Mouse (Mus musculus) inflammation-experienced regulatory T-cells, adult 16 weeks (primary cell): ENCODE results near the gene Antxrl. TPM values are rescaled to one million over a fixed set of nuclear protein-coding genes. Genes with fewer than 3 reads are reported as not detected.

Source experiments
- polyA plus RNA-seq: library from polyadenylated mRNA; unstranded; fragments of 100-300 nt; shearing (Covaris generic); gene quantifications from one replicate; pipeline ENCODE4 v1.2.1, GENCODE M21; 2017

Gene Antxrl
- polyA plus RNA-seq = not detected

GRCm38 (mm10) chr14:34052516-34052915 lies at the start of gene Antxrl:
TSS of gene Antxrl (plus strand) at chr14:34052707.

DNA sequence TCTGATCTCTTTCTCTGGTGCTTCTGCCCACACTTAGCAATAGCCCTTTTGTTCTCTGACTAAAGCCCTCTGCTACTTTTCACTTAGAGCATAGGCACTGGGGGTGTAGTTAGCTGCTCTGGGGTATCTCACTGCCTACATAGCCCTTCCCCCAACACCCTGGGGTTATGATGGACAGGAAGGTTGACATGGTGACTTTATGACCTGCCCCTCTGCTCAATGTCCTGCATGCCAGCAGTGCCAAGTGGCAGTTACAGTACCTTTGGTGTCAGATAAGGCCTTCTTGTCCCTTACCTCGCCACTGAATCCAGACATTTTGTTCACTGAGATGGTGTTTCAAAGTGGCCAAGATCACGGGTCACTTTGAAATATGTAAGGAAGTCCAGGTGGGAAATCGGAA lies 37.4 kb upstream of the Antxrl start, which contains the start of gene Gm30083:
Gene Gm30083, minus strand, starts transcription at position 120 of the 400 bp plus-strand sequence.

GRCm38 (mm10) chr14:34016381-34016780 lies 36.1 kb upstream of the Antxrl start, which contains the start of gene Gm5460:
TSS of gene Gm5460 (plus strand) at chr14:34016758.

GRCm38 (mm10) chr14:34085731-34086130 lies 33.2 kb downstream of the Antxrl start, which contains the start of gene Anxa8:
TSS of gene Anxa8 (plus strand) at chr14:34085981.

DNA sequence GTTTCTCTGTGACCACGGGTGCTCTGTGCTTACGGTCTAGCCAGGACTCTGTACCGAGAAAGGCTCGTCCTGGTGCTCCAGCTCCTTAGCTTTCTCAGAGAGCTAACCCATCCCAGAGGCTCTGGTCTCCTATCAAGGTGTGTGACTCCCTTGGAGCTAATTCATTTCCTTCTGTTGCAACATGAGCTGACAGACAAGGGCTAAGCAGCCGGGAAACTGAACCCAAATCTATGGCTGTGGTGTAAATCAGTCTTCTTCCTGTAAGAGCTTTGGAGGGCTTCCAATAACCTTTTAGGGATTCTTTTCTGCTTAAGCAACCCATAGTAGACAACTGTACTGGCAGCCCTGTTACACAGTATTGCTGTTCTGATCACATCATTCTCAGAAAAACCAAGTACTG lies 50.1 kb downstream of the Antxrl start, which contains the start of gene A630023A22Rik:
Gene A630023A22Rik, minus strand, starts transcription at position 154 of the 400 bp plus-strand sequence.

Other genes with a start within 250 kb of the Antxrl start
- gene Gdf10, start 129.1 kb upstream of the Antxrl start, polyA plus RNA-seq = not detected
- gene Gdf2, start 111.7 kb upstream of the Antxrl start, polyA plus RNA-seq = not detected
- not detected for gene Rbp3, start 98.7 kb upstream of the Antxrl start, polyA plus RNA-seq
- gene Zfp488, start 73.9 kb upstream of the Antxrl start, polyA plus RNA-seq = not detected
- gene Gm30083, start 37.5 kb upstream of the Antxrl start, polyA plus RNA-seq = not detected
- gene Gm5460, start 35.9 kb upstream of the Antxrl start, polyA plus RNA-seq = not detected
- gene Anxa8, start 33.3 kb downstream of the Antxrl start, polyA plus RNA-seq = not detected
- gene A630023A22Rik, start 50.0 kb downstream of the Antxrl start, polyA plus RNA-seq = not detected
- not detected for gene Npy4r, start 99.8 kb downstream of the Antxrl start, polyA plus RNA-seq
- 0.09 TPM for gene Gprin2, start 148.9 kb downstream of the Antxrl start, polyA plus RNA-seq
- gene Syt15, start 166.9 kb downstream of the Antxrl start, polyA plus RNA-seq = not detected